Mouse (Mus musculus) right cerebral cortex, postnatal 36 days (tissue): Measurements from ENCODE around the gene Cadps.
"Not testable (repeated sequence)": the region's sequence is repeated elsewhere in the genome, so short reads cannot be mapped to it uniquely, and the experiment has no call there.

Experiments used
- DNase-seq, 2 experiments: peaks; one replicate each; pipeline ENCODE4 v3.0.0; 2022; ENCODE audit warnings: low spot score in 2 of 2, mixed read lengths in 1 of 2

Cadps gene

GRCm38 (mm10) chr14:12591829-12592228 is 231.1 kb downstream of the Cadps start:
- no peak for DNase-seq

- no peak for DNase-seq
Observed at GRCm38 (mm10) chr14:12583536-12583935, 239.3 kb downstream of the Cadps start.

- DNase-seq = no peak
Observed at GRCm38 (mm10) chr14:12581657-12582056, 241.2 kb downstream of the Cadps start.

- no peak for DNase-seq
Observed at GRCm38 (mm10) chr14:12580786-12581185, 242.1 kb downstream of the Cadps start.

GRCm38 (mm10) chr14:12578156-12578555 is 244.7 kb downstream of the Cadps start:
- no peak for DNase-seq

GRCm38 (mm10) chr14:12577475-12578140 is 245.3 kb downstream of the Cadps start:
- DNase-seq = no peak

- peak in 1 of 2 experiments; percentile 40 for DNase-seq
Observed at GRCm38 (mm10) chr14:12575105-12575504, 247.8 kb downstream of the Cadps start.

- DNase-seq = peak in 1 of 2 experiments; percentile 28
Observed at GRCm38 (mm10) chr14:12574336-12574735, 248.5 kb downstream of the Cadps start.

- not testable (repeated sequence) for DNase-seq
Observed at GRCm38 (mm10) chr14:12561730-12562129, 261.1 kb downstream of the Cadps start.

GRCm38 (mm10) chr14:12560233-12560577 is 262.7 kb downstream of the Cadps start:
- no peak for DNase-seq

GRCm38 (mm10) chr14:12559574-12560232 is 263.2 kb downstream of the Cadps start:
- no peak for DNase-seq

- DNase-seq = no peak
Observed at GRCm38 (mm10) chr14:12558920-12559573, 263.8 kb downstream of the Cadps start.

- no peak for DNase-seq
Observed at GRCm38 (mm10) chr14:12554486-12554885, 268.4 kb downstream of the Cadps start.

GRCm38 (mm10) chr14:12551353-12551752 is 271.5 kb downstream of the Cadps start:
- DNase-seq = no peak

- DNase-seq = no peak
Observed at GRCm38 (mm10) chr14:12550931-12551330, 271.9 kb downstream of the Cadps start.

- DNase-seq = no peak
Observed at GRCm38 (mm10) chr14:12549290-12549689, 273.6 kb downstream of the Cadps start.

- DNase-seq = no peak
Observed at GRCm38 (mm10) chr14:12547496-12547895, 275.4 kb downstream of the Cadps start.

GRCm38 (mm10) chr14:12541733-12542132 is 281.1 kb downstream of the Cadps start:
- DNase-seq = no peak

- DNase-seq = no peak
Observed at GRCm38 (mm10) chr14:12539071-12539470, 283.8 kb downstream of the Cadps start.

GRCm38 (mm10) chr14:12531101-12531500 is 291.8 kb downstream of the Cadps start:
- no peak for DNase-seq

- DNase-seq = no peak
Observed at GRCm38 (mm10) chr14:12530554-12530953, 292.3 kb downstream of the Cadps start.

- peak; percentile 14 to 20 for DNase-seq
Observed at GRCm38 (mm10) chr14:12529961-12530542, 292.8 kb downstream of the Cadps start.

GRCm38 (mm10) chr14:12527296-12527695 is 295.6 kb downstream of the Cadps start:
- no peak for DNase-seq
